Mouse (Mus musculus) ES-Bruce4 (cell line): Measurements from ENCODE around the gene Arhgap33. TPM values are rescaled to one million over a fixed set of nuclear protein-coding genes. Genes with fewer than 3 reads are reported as not detected.
A peak's percentile ranks its signal among the peaks of the same experiment; 100 is the strongest.

ENCODE experiments used
- H3K27ac ChIP-seq: 2 replicates; pipeline ENCODE4 v1.5.1; 2012; ENCODE audit warnings: low read length, inconsistent platforms; ENCODE audit not compliant: insufficient read depth
- H3K27me3 ChIP-seq: 2 replicates; pipeline ENCODE4 v1.6.1; 2012; ENCODE audit warnings: mild to moderate bottlenecking, low read length, inconsistent platforms; ENCODE audit not compliant: control insufficient read depth, poor library complexity, insufficient read depth, severe bottlenecking
- H3K36me3 ChIP-seq: 2 replicates; pipeline ENCODE4 v1.6.1; 2012; ENCODE audit warnings: inconsistent platforms, mild to moderate bottlenecking, low read length, moderate library complexity; ENCODE audit not compliant: control insufficient read depth, poor library complexity, insufficient read depth, severe bottlenecking
- H3K4me1 ChIP-seq: one replicate; pipeline ENCODE4 v1.8.1; 2011; ENCODE audit warnings: low read length; ENCODE audit not compliant: control insufficient read depth, insufficient read depth
- H3K4me3 ChIP-seq: 2 replicates; pipeline ENCODE4 v1.5.1; 2011; ENCODE audit warnings: low read depth, mild to moderate bottlenecking, low read length
- H3K9ac ChIP-seq: 2 replicates; pipeline ENCODE4 v1.6.1; 2012; ENCODE audit warnings: low read depth, mild to moderate bottlenecking, inconsistent platforms; ENCODE audit not compliant: poor library complexity, severe bottlenecking
- H3K9me3 ChIP-seq: replicated peaks from 2 replicates; pipeline ENCODE4 v1.6.1; 2012; ENCODE audit warnings: mild to moderate bottlenecking, low read length, inconsistent platforms; ENCODE audit not compliant: control insufficient read depth, poor library complexity, insufficient read depth, severe bottlenecking
- CTCF ChIP-seq: IDR thresholded peaks from one replicate; pipeline ENCODE4 v1.8.1; 2011; ENCODE audit warnings: low read depth, low read length
- EP300 ChIP-seq: IDR thresholded peaks from 2 replicates; pipeline ENCODE4 v1.6.1; 2011; ENCODE audit warnings: low read depth, low read length; ENCODE audit not compliant: insufficient read depth
- POLR2A ChIP-seq: IDR thresholded peaks from one replicate; pipeline ENCODE4 v1.8.1; 2011; ENCODE audit warnings: low read length; ENCODE audit not compliant: insufficient read depth
- polyA plus RNA-seq: library from polyadenylated mRNA; stranded (reverse); fragments of >200 nt; gene quantifications from 2 replicates; pipeline ENCODE4 v1.2.4, GENCODE M21; 2011; ENCODE audit warnings: low read depth; ENCODE audit not compliant: missing spikeins, insufficient read depth, insufficient read length

The Arhgap33 gene
- polyA plus RNA-seq, result 6.0 and 6.5 TPM in 2 replicates

GRCm38 (mm10) chr7:30534633-30535577 lies at the start of gene Arhgap33:
TSS of gene Arhgap33 (minus strand) at chr7:30535060.
- H3K4me1 ChIP-seq, result no peaks in the 10 kb centered on the region
- no peak within 1 kb of the TSS for H3K27ac ChIP-seq
- H3K9me3 ChIP-seq, result 0 out of 2 replicates have a peak, but pooled peaks cover 4% of the 10 kb centered on the region
- peaks cover 4% of the 10 kb centered on the region; the same call in 1 of the 2 replicates for H3K27me3 ChIP-seq
- no peaks in the 10 kb centered on the region for H3K36me3 ChIP-seq
- H3K4me3 ChIP-seq, result peak within 1 kb of the TSS; percentile 80
- peak within 1 kb of the TSS; percentile 62 for H3K9ac ChIP-seq
- TF ChIP-seq EP300, result no peak
- no peak for TF ChIP-seq CTCF
- no peak for TF ChIP-seq POLR2A

DNA sequence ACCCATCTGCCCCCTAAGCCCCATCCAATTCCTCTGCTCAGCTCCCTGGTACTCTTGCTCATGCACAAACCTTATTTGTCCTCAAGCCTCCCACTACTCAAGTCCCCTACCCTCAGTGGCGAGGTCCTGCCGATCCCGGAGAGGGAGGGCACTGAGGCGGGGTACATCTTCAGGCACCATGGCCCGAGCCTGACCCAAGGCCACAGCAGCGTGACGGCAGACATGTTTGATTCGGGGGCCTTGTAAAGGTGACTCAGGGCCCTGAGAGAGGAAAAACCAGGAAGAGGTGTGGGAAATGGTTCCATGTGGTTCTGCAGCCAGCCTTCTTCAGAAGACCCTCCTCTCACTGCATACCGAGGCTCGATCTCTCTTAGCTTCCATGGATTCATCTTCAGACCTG lies 49.5 kb upstream of the Arhgap33 start:
- Histone ChIP-seq H3K9me3 (no peaks in the 10 kb centered on the region), H3K4me3 (no peak overlapping the region), H3K9ac (no peak overlapping the region), H3K4me1 (no peaks in the 10 kb centered on the region), H3K27ac (no peak overlapping the region), H3K27me3 (no peaks in the 10 kb centered on the region), H3K36me3 (peaks cover 57% of the 10 kb centered on the region)
- TF ChIP-seq POLR2A (no peak), CTCF (no peak), EP300 (no peak)

DNA sequence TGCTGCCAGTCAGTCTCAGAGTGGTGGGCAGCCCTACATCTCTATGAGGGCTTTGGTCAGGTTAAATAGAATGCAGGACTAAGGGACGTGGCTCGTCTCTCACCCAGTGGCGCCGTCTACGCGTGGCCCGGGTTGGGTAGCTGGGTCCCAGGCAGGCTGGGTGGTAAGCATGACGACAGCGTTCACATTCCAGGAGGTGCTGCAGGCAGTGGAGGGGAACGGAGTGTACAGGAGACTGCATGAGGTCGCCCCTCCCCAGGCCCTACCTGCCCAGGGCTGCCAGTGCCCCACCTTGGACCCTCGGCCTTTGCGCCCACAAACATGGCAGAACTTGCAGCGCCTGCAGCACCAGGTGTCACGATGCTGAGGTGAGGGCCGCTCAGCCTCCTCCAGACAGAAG lies 46.7 kb upstream of the Arhgap33 start:
- Histone ChIP-seq H3K4me3 (no peak overlapping the region), H3K27me3 (no peaks in the 10 kb centered on the region), H3K4me1 (no peaks in the 10 kb centered on the region), H3K9ac (no peak overlapping the region), H3K36me3 (peaks cover 82% of the 10 kb centered on the region), H3K9me3 (no peaks in the 10 kb centered on the region), H3K27ac (no peak overlapping the region)
- TF ChIP-seq EP300 (no peak), CTCF (no peak), POLR2A (no peak)

GRCm38 (mm10) chr7:30579950-30580349 lies 45.1 kb upstream of the Arhgap33 start:
- Histone ChIP-seq H3K27ac (no peak overlapping the region), H3K36me3 (peaks cover 82% of the 10 kb centered on the region), H3K9me3 (no peaks in the 10 kb centered on the region), H3K27me3 (no peaks in the 10 kb centered on the region), H3K4me1 (no peaks in the 10 kb centered on the region), H3K9ac (no peak overlapping the region), H3K4me3 (no peak overlapping the region)
- TF ChIP-seq CTCF (no peak), EP300 (no peak), POLR2A (no peak)

GRCm38 (mm10) chr7:30572969-30573368 lies 38.1 kb upstream of the Arhgap33 start:
- Histone ChIP-seq H3K36me3 (peaks cover 74% of the 10 kb centered on the region), H3K4me1 (no peaks in the 10 kb centered on the region), H3K27ac (no peak overlapping the region), H3K4me3 (no peak overlapping the region), H3K9me3 (no peaks in the 10 kb centered on the region), H3K27me3 (no peaks in the 10 kb centered on the region), H3K9ac (no peak overlapping the region)
- TF ChIP-seq POLR2A (no peak), CTCF (no peak), EP300 (no peak)

DNA sequence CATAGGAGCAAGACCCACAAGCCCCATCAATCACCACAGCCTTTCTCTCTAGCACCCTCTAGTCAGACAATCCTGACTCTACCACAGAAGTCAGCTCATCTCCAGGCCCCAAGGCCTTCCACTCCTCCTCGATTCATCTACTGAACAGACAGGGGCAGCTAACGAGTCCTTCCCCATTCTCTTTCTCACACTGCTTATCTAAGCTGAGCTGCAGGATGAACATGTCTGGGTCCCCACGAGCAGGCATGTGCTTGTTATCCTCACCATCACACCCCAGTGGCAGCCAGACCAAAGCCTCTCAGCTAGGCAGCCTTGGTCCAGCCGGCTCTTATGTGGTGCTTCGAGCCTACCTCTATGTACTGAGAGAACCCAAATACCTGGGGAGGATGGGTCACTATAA lies 37.5 kb upstream of the Arhgap33 start:
- Histone ChIP-seq H3K9me3 (no peaks in the 10 kb centered on the region), H3K27me3 (no peaks in the 10 kb centered on the region), H3K27ac (no peak overlapping the region), H3K9ac (no peak overlapping the region), H3K4me1 (no peaks in the 10 kb centered on the region), H3K36me3 (peaks cover 69% of the 10 kb centered on the region), H3K4me3 (no peak overlapping the region)
- TF ChIP-seq EP300 (no peak), POLR2A (no peak), CTCF (no peak)
